Mouse (Mus musculus): ENCODE data around the gene Ift81. TPM values are rescaled to one million over a fixed set of nuclear protein-coding genes. Genes with fewer than 3 reads are reported as not detected.

Gene Ift81
- polyA plus RNA-seq, 1 experiment from 2014 or later, result 25.2 TPM

DNA sequence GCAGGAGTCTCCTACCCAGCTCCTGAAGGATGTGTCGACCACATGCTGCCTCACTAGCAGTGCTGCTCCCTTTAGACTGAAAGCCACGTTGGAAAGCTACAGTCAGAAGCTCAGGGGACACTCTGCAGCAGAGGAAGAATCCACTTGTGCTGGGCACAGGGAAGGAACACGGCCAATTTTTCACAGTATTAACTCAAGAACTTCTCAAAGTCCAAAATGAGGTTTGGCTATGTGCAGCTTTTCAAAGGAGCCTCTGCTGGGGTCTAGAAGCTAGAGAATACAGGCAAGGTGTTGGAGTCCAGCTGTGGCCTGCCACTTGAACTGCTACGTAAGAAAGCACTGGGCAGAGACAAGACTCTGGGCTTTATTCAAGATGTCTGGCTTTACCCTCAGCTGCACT is 24.4 kb downstream of the Ift81 start:
- H3K4me3 ChIP-seq, result no peak overlapping the region
- H3K9ac ChIP-seq, result no peak overlapping the region
- H3K9me3 ChIP-seq (replicated peaks), result peaks cover 4% of the 10 kb centered on the region; the same call in 1 of the 2 replicates
- H3K27ac ChIP-seq (ENCODE audit: poor library complexity, severe bottlenecking), result no peak overlapping the region
- ATAC-seq (ENCODE audit: insufficient number of reproducible peaks, low FRiP score), result no peak
- H3K4me1 ChIP-seq (replicated peaks), result 0 out of 2 replicates have a peak, but pooled peaks cover 3% of the 10 kb centered on the region
- H3K4me2 ChIP-seq, result no peak overlapping the region
- H3K27me3 ChIP-seq (replicated peaks), result no peaks in the 10 kb centered on the region
- H3K36me3 ChIP-seq, result peaks cover 41% of the 10 kb centered on the region
- 78% methylated on average over 4 of the region's 4 CpGs for WGBS

GRCm38 (mm10) chr5:122585546-122585945 is 28.8 kb downstream of the Ift81 start:
- no peak overlapping the region for H3K27ac ChIP-seq (ENCODE audit: poor library complexity, severe bottlenecking)
- 0 out of 2 replicates have a peak, but pooled peaks cover 3% of the 10 kb centered on the region for H3K4me1 ChIP-seq (replicated peaks)
- peaks cover 32% of the 10 kb centered on the region for H3K36me3 ChIP-seq
- 70% methylated on average over 9 of the region's 9 CpGs for WGBS
- no peak for ATAC-seq (ENCODE audit: insufficient number of reproducible peaks, low FRiP score)
- H3K27me3 ChIP-seq (replicated peaks), result no peaks in the 10 kb centered on the region
- H3K4me2 ChIP-seq, result no peak overlapping the region
- no peak overlapping the region for H3K4me3 ChIP-seq
- peaks cover 10% of the 10 kb centered on the region; the same call in 1 of the 2 replicates for H3K9me3 ChIP-seq (replicated peaks)
- no peak overlapping the region for H3K9ac ChIP-seq

- peaks cover 18% of the 10 kb centered on the region; the same call in 1 of the 2 replicates for H3K9me3 ChIP-seq (replicated peaks)
- H3K27me3 ChIP-seq (replicated peaks), result no peaks in the 10 kb centered on the region
- peaks cover 36% of the 10 kb centered on the region for H3K36me3 ChIP-seq
- no peak for ATAC-seq (ENCODE audit: insufficient number of reproducible peaks, low FRiP score)
- 87% methylated on average over 5 of the region's 5 CpGs for WGBS
- H3K27ac ChIP-seq (ENCODE audit: poor library complexity, severe bottlenecking), result no peak overlapping the region
- H3K4me1 ChIP-seq (replicated peaks), result 0 out of 2 replicates have a peak, but pooled peaks cover 3% of the 10 kb centered on the region
- H3K9ac ChIP-seq, result no peak overlapping the region
- H3K4me2 ChIP-seq, result no peak overlapping the region
- H3K4me3 ChIP-seq, result no peak overlapping the region
Measured at GRCm38 (mm10) chr5:122584093-122584492, 30.2 kb downstream of the Ift81 start.

GRCm38 (mm10) chr5:122576683-122577329 is 37.5 kb downstream of the Ift81 start:
- WGBS, result 51% methylated on average over 7 of the region's 7 CpGs
- no peak for ATAC-seq (ENCODE audit: insufficient number of reproducible peaks, low FRiP score)
- Histone ChIP-seq H3K36me3 (peaks cover 35% of the 10 kb centered on the region), H3K9me3 (replicated peaks) (peaks cover 19% of the 10 kb centered on the region; the same call in 1 of the 2 replicates), H3K4me1 (replicated peaks) (peaks cover 15% of the 10 kb centered on the region), H3K27me3 (replicated peaks) (no peaks in the 10 kb centered on the region), H3K4me3 (no peak overlapping the region), H3K9ac (no peak overlapping the region), H3K27ac (ENCODE audit: poor library complexity, severe bottlenecking) (peak overlapping the region; percentile 62), H3K4me2 (no peak overlapping the region)

- H3K4me2 ChIP-seq, result no peak overlapping the region
- H3K4me1 ChIP-seq (replicated peaks), result peaks cover 26% of the 10 kb centered on the region
- no peak for ATAC-seq (ENCODE audit: insufficient number of reproducible peaks, low FRiP score)
- peaks cover 12% of the 10 kb centered on the region for H3K36me3 ChIP-seq
- no peak overlapping the region for H3K9ac ChIP-seq
- 0 out of 2 replicates have a peak overlapping the region, but pooled peaks have one; percentile 21 for H3K27ac ChIP-seq (ENCODE audit: poor library complexity, severe bottlenecking)
- no peaks in the 10 kb centered on the region for H3K27me3 ChIP-seq (replicated peaks)
- H3K4me3 ChIP-seq, result no peak overlapping the region
- WGBS, result 70% methylated on average over 5 of the region's 5 CpGs
- no peaks in the 10 kb centered on the region for H3K9me3 ChIP-seq (replicated peaks)
Measured at GRCm38 (mm10) chr5:122572001-122572400, 42.3 kb downstream of the Ift81 start.

DNA sequence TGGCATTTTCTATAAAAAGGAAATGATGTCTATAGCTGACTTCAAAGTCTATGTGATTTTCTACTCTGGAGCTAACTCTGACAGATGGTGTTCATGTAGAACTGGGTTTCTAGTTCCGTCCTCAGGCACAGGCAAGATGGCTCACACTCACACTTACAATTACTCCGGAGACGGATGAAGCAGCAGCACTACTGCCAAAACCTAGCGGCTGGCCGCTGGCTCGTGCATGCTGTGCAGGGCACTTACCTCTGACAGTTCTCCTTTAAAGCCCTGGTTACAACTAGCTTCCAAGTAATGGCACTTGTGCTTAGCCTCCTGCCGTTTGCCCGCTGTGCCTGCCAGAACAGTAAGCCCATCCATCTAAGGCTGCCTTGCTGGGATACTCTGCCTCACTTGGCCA is 47.7 kb downstream of the Ift81 start:
- H3K9me3 ChIP-seq (replicated peaks), result no peaks in the 10 kb centered on the region
- H3K9ac ChIP-seq, result no peak overlapping the region
- H3K27ac ChIP-seq (ENCODE audit: poor library complexity, severe bottlenecking), result no peak overlapping the region
- no peaks in the 10 kb centered on the region for H3K27me3 ChIP-seq (replicated peaks)
- H3K36me3 ChIP-seq, result peaks cover 39% of the 10 kb centered on the region
- H3K4me3 ChIP-seq, result no peak overlapping the region
- no peak for ATAC-seq (ENCODE audit: insufficient number of reproducible peaks, low FRiP score)
- peaks cover 20% of the 10 kb centered on the region for H3K4me1 ChIP-seq (replicated peaks)
- 68% methylated on average over 8 of the region's 8 CpGs for WGBS
- H3K4me2 ChIP-seq, result no peak overlapping the region

DNA sequence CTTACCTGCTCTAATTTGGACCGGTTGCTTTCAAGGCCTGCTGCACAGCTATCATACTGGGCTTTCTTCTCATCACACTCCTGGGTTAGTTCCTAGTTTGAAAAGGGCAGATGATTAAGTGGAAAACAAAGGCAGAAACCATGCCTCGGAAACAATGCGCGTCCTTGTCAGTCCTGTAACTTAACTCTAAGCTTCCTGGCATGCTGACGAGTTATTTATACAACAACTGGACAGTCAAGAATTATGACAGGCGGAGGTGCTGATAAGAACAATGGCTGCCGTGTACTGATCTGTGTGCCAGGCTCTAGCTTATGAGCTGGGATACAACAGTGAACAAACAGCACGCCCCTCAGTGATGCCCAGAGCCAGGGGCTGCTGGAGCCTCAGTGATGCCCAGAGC is 53.7 kb downstream of the Ift81 start:
- peaks cover 47% of the 10 kb centered on the region for H3K36me3 ChIP-seq
- no peak overlapping the region for H3K9ac ChIP-seq
- H3K9me3 ChIP-seq (replicated peaks), result no peaks in the 10 kb centered on the region
- peak overlapping the region; percentile 83 for H3K27ac ChIP-seq (ENCODE audit: poor library complexity, severe bottlenecking)
- H3K27me3 ChIP-seq (replicated peaks), result no peaks in the 10 kb centered on the region
- peak overlapping the region; percentile 22; the same call in 1 of the 2 replicates for H3K4me2 ChIP-seq
- no peak for ATAC-seq (ENCODE audit: insufficient number of reproducible peaks, low FRiP score)
- 24% methylated on average over 8 of the region's 8 CpGs for WGBS
- H3K4me3 ChIP-seq, result no peak overlapping the region
- H3K4me1 ChIP-seq (replicated peaks), result peaks cover 34% of the 10 kb centered on the region

DNA sequence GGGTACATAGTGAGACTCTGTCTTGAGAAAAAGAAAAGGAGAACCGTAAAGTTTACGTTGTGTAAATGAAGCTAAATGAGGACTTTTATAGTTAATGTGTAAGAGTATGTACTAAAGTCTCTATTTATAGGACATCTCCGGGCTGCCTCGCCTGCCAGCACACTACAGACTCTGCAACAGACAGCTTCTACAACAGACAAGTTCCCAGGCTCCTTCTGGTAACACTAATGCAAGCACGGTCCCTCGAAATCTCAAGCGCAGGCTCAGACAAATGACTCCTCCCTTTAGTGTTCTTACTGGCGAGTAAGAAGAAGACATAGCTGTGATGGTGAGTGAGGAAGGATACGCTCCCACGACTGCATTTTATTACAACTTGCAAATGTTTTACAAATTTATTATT is 56.2 kb downstream of the Ift81 start:
- no peaks in the 10 kb centered on the region for H3K9me3 ChIP-seq (replicated peaks)
- ATAC-seq (ENCODE audit: insufficient number of reproducible peaks, low FRiP score), result no peak
- H3K27ac ChIP-seq (ENCODE audit: poor library complexity, severe bottlenecking), result peak overlapping the region; percentile 48; the same call in 1 of the 2 replicates
- H3K4me2 ChIP-seq, result no peak overlapping the region
- no peak overlapping the region for H3K4me3 ChIP-seq
- H3K9ac ChIP-seq, result no peak overlapping the region
- WGBS, result 67% methylated on average over 10 of the region's 10 CpGs
- peaks cover 26% of the 10 kb centered on the region for H3K36me3 ChIP-seq
- H3K4me1 ChIP-seq (replicated peaks), result peaks cover 34% of the 10 kb centered on the region
- H3K27me3 ChIP-seq (replicated peaks), result no peaks in the 10 kb centered on the region

DNA sequence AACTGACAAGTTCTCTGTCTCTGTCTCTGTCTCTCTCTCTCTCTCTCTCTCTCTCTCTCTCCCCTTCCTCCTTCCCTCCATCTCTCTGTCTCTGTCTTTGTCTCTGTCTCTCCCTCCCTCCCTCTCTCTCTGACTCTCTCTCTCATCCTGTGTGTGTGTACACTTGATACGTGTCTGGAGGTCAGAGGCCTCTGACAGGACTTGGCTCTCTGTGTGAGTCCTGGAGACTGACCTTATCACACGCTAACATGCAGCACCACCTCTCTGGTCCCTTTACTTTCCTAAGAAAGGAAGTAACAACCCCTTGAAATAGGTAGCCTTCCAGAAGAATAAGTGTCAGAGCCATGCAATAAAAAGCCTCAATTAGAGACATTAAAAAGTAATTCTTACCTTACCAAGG is 59.2 kb downstream of the Ift81 start:
- H3K4me3 ChIP-seq, result no peak overlapping the region
- WGBS, result 43% methylated on average over 2 of the region's 2 CpGs
- H3K9me3 ChIP-seq (replicated peaks), result no peaks in the 10 kb centered on the region
- H3K4me2 ChIP-seq, result no peak overlapping the region
- H3K36me3 ChIP-seq, result peaks cover 27% of the 10 kb centered on the region
- no peak overlapping the region for H3K9ac ChIP-seq
- H3K4me1 ChIP-seq (replicated peaks), result peaks cover 18% of the 10 kb centered on the region
- no peak overlapping the region for H3K27ac ChIP-seq (ENCODE audit: poor library complexity, severe bottlenecking)
- no peak for ATAC-seq (ENCODE audit: insufficient number of reproducible peaks, low FRiP score)
- no peaks in the 10 kb centered on the region for H3K27me3 ChIP-seq (replicated peaks)

- Histone ChIP-seq H3K9me3 (replicated peaks) (no peaks in the 10 kb centered on the region), H3K4me1 (replicated peaks) (peaks cover 23% of the 10 kb centered on the region), H3K4me2 (no peak overlapping the region), H3K4me3 (no peak overlapping the region), H3K36me3 (peaks cover 7% of the 10 kb centered on the region), H3K9ac (0 out of 2 replicates have a peak overlapping the region, but pooled peaks have one; percentile 7), H3K27ac (ENCODE audit: poor library complexity, severe bottlenecking) (no peak overlapping the region), H3K27me3 (replicated peaks) (no peaks in the 10 kb centered on the region)
- ATAC-seq (ENCODE audit: insufficient number of reproducible peaks, low FRiP score), result no peak
- WGBS, result 82% methylated on average over 9 of the region's 9 CpGs
Measured at GRCm38 (mm10) chr5:122552638-122553037, 61.7 kb downstream of the Ift81 start.

DNA sequence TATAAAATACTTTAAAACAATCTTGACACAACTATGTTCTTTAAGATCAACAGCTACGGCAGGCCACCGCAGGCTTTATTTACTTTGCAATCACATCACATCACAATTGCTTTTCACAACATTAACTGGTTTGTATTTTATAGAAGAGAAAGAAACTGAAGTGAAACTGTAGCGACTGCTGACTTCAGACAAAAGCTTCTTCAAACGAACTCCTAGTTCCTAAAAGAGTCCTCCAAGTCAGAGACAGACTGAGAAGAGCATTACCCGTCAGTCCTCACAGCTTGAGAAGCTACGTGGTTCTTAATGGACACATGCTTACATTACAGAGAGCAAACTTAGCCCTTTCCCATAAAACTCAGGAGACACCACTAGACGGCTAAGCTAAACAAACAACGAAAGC is 63.9 kb downstream of the Ift81 start:
- H3K27ac ChIP-seq (ENCODE audit: poor library complexity, severe bottlenecking), result no peak overlapping the region

More for the DNA sequence above, 63.9 kb downstream of the Ift81 start:
- Histone ChIP-seq H3K9me3 (replicated peaks) (no peaks in the 10 kb centered on the region), H3K27me3 (replicated peaks) (no peaks in the 10 kb centered on the region), H3K36me3 (peaks cover 3% of the 10 kb centered on the region), H3K4me2 (no peak overlapping the region), H3K4me1 (replicated peaks) (peaks cover 28% of the 10 kb centered on the region), H3K9ac (no peak overlapping the region), H3K4me3 (no peak overlapping the region)
- 72% methylated on average over 8 of the region's 8 CpGs for WGBS
- ATAC-seq (ENCODE audit: insufficient number of reproducible peaks, low FRiP score), result no peak
